Mouse (Mus musculus) gastrocnemius, postnatal 14 days (tissue): ENCODE results near the gene C3. TPM values are rescaled to one million over a fixed set of nuclear protein-coding genes. Genes with fewer than 3 reads are reported as not detected.
A peak's percentile ranks its signal among the peaks of the same experiment; 100 is the strongest.

Source experiments
- DNase-seq: peaks from one replicate; pipeline ENCODE4 v3.0.0; 2021; ENCODE audit warnings: mixed read lengths
- intact Hi-C: fragments of 180-260 bp; cut with DNase I; formaldehyde crosslinking; loops from one replicate; pipeline ENCODE4 v1.15.1; 2025; ENCODE audit warnings: low total_unique reads
- long read RNA-seq, 2 experiments: library from polyadenylated mRNA; stranded (forward); transcript quantifications; one replicate each; pipeline ENCODE4 v2.0.0; 2021
- total RNA-seq, 2 experiments: library from RNA; stranded (reverse); gene quantifications; 2 replicates each; pipeline ENCODE4 v1.2.3; 2021

Gene C3
- total RNA-seq = 1 to 10 TPM in 1 of 2 experiments, under 1 TPM in 1; 0.60 to 1.2 TPM
- long read RNA-seq, experiment 1 = 0 reads
- long read RNA-seq, experiment 2 = 0 reads

DNA sequence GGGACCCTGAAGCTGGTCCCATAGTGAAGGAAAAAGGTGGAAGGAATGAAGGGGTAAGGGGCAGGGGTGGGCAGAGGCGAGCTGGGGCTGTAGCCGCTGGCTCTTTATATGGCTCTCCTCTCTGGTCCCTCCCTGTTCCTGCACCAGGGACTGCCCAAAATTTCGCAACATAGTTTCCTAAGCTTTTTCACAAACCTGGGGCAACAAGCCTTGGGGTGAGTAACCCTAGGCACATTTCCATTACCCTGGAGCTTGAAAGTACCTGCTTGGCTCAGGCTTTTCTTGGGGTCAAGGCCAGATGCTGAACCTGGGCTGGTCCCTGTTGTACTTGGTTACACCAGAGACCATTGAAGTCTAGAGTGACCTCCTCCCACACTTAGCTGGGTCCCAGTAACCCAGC, at the start of gene C3:
Gene C3, minus strand, starts transcription at position 123 of the 400 bp plus-strand sequence.
- DNase-seq = no peak
- intact Hi-C loops = no loop called here

DNA sequence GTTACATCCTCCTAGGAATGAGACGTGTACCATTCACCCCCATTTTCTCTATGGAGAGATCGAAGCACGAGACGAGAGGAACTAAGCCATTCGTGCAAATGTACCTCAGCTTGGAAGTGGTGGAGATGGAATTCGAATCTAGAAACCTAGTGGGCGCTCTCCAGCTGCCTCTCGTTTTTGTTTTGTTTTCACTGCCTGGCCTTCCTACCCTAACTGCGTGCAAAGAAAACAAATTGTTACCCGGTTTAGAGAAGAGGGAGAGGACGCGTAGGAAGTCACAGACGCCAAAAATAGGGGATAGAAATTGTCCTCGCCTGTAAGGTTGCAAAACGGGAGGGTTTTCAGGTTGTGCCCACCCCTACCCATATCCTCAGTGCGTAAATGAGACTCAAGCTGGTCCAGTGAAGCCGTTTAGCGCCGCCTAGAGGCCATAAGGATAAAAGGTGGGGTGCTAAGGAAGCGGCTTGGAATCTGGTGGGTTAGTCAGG, 48.7 kb upstream of the C3 start:
- DNase-seq = peak; percentile 66
- intact Hi-C loops = loop anchor here (2.0 to 10.0 kb wide), 3 partner anchors 28 to 472 kb away; partner anchors contain the start of genes Gpr108 and Trip10

DNA sequence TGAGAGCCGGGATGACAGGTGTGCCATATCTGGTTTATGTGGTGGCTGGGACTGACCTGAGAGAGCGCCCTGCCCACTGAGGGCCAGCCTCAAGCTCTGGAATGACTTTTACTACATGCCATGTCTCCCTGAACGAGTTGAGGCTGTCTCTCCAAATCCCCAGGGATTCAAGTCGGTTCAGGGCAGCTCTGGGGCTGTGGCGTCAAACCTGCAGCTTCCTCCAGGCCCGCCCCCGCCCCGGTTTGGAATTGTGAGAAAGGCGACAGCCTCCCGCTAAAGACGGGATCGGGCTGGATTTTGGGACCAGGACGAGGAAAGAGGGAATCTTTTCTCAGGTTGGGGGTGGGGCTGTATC, 48.0 kb upstream of the C3 start:
- intact Hi-C loops = loop anchor here (2.0 to 10.0 kb wide), 3 partner anchors 27 to 471 kb away; partner anchors contain the start of genes Gpr108 and Trip10
- no peak for DNase-seq

DNA sequence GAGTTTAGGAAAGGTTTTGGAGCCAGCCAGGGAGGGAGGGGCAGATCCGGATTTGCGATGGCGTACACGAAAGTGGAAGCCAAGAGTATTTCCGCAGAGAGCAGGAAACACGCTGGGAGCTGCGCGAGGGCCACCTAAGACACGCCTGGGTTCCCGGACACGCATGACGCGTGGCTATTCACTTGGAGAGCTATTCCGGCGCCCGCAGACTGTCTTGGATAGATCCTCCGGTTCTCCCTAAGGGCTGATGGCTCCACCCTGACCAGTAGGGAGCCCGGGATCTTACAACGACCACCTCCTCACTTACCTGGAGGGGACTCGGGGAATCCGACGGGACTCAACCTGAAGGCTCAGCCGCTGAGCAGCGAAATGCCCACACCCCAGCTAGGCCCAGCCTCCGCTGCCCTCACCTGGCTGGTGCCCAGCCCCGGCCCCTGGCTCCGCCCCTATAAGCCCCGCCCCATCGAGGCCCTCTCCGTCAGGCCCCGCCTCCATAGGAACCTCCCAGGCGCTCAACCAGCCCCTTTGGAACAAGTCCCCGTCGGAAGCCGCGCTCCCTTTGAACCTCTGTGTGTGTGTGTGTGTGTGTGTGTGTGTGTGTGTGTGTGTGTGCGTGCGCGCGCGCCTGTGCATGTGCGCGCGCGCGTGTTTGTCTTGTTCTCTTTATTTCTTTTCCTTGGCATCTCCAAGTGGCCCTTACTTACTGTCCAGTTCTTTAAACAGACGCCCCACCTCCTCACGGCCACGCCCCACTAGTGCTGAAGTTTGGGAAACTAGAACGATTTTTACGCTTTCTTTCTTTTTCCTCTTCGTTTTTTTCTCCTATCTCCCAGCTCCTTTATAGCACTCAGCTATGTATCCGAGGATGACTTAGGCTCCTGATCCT, 47.4 kb upstream of the C3 start:
- DNase-seq = peak; percentile 91
- intact Hi-C loops = loop anchor here (5.0 to 10.0 kb wide), 2 partner anchors 58 to 471 kb away; no protein-coding TSS in a partner anchor

DNA sequence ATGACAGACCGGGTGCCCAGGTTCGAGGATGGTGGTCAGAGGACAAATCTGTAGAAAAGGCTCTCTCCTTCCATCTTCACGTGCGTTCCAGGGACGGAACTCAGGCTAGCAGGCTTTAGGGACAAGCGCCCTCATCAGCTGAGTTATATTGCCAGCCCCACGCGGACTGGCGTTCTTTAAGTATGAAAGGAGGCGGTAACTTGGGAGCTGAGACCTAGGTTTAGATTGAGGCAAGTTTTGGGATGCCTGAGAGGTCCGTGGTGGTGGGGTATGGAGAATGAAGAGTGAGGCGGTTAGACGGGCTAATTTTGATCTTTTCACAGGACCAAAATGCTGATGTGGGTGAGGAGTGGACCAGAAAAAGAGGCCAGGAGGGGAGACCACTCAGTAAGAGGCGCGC, 46.8 kb upstream of the C3 start:
- intact Hi-C loops = loop anchor here (5.0 to 10.0 kb wide), 2 partner anchors 57 to 470 kb away; no protein-coding TSS in a partner anchor

DNA sequence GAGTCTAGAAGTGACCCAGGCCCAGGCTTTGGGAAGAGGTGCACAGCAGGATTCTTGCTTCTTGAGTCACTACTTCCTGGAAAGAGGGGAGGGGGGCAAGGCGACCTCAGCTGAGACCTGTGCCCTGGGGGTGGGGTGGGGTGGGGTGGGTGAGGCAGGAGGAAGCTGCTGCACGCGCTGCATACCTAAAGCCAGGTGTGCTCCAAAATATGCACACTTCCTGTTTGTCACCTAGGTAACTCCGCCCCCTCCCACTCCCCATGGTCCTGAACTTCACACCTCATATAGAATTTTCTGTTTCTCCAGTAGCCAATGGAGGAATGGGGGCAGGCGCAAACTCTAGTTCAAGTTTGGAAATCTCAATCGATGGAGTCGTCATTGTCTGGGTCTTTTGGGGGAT, 45.9 kb upstream of the C3 start:
- DNase-seq = no peak
- intact Hi-C loops = loop anchor here (10.0 kb wide), 1 partner anchor 469 kb away; no protein-coding TSS in a partner anchor

More for the DNA sequence above, 46.8 kb upstream of the C3 start:
- no peak for DNase-seq

DNA sequence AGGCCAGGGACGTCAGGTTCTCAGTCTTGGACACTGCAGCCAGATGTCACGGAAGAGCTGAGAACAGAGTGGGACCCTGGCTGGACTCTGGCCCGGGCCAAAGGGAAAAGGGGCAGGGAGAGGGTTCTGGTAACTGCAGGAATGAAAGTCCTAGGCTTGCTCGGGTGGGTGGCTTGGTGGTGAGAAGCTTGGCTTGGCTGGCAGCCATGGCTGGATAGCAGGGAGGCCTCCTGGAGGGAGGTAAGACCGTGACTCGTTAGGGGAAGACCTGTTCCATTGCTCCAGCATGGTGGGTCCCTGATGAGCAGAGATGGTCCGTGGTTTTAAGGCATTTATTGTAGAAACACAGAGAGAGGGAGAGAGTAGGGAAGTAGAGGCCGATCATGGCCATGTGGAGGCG, 43.4 kb upstream of the C3 start:
- no peak for DNase-seq
- intact Hi-C loops = loop anchor here (10.0 kb wide), 1 partner anchor 466 kb away; no protein-coding TSS in a partner anchor

DNA sequence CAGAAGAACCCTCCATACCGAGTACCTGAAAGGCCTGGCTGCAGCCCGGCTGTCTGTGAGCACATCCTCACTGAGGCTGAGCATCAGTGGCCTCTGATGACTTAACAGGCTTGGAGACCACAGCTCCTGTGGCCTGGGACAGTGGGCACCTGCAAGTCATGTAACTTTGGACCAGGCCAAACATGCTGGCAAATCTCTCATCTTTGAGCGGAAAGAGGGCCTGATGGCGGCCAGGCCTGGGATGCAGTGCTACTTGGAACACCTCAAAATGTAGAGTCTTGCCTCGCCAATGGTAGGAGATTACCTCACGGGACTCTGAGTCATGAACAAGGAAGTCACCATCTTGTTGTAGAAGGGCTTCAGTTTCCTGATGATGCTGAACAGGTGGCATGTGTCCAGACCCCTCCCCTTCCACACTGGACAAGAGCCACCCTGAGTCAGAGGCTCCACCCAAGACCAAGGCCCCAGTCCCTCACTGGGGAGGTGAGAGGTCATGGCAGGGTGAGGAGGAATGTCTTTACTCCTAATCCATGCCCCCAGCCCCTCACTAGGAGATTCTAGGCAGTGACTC, 39.7 kb upstream of the C3 start:
- intact Hi-C loops = no loop called here
- peak; percentile 48 for DNase-seq

DNA sequence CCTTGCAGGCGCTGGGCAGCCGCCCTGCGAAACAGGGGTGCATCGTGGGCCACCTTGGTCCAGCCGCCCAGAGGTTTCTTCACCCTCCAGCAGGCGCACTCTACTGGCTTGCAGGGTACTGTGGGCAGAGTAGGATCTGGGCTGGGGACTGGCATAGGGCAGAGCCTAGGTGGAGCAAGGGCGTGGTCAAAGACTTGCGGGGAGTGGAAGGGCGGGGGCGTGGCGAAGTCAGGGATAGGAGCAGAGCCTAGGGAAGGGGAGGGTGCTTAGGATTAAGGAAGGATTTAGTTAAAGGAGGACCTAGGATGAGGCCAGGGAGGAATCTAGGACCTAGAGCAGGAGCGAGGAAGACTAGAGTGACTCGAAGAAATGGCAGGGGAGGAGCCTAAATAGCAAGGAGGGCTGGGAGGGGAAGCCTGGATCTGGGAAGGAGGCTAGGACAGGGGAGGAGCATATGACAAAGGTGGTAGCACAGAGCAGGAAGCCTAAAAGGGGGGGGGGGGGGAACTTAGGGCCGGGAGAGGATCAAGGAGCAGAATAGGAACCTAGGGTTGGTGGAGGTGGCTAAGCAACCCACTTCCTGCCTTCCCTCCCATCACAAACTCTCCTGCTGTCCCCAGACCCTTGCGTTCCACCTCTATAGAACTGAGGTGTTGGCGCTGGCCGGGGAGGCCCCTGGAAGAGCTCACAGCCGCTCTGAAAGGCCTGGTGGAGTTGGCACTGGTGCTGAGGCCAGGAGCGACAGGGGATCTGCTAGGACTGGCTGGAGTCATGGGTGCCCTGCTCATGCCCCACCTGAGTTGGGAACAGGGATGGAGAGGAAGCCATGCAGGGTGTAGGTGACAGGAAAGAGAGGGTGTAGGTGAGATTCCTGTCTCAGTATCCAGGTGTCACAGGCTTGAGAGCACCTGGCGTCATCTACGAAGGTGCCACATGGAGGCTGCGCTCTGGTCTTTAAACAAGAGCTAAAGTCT, 37.3 kb upstream of the C3 start:
- intact Hi-C loops = no loop called here
- DNase-seq = peak; percentile 79

DNA sequence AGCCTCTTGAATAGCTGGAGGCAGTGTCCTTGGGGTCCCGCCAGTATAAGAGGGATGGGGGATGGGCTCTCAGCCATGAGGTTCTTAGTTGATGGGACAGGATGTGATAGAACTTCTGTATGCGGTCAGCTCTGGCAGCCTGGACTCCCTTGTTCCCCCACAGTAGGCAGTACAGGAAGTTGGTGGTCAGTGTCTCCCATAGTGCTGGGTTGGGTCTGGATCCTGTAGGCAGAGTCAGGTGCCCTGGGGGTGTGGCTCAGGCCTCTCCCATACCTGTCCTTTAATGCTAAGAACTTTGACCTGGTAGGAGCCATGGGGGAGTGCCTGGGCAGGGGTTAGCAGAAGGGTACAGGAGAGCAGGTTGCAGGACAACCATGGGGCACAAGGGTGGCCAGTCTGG, 36.2 kb upstream of the C3 start:
- intact Hi-C loops = no loop called here
- DNase-seq = no peak

DNA sequence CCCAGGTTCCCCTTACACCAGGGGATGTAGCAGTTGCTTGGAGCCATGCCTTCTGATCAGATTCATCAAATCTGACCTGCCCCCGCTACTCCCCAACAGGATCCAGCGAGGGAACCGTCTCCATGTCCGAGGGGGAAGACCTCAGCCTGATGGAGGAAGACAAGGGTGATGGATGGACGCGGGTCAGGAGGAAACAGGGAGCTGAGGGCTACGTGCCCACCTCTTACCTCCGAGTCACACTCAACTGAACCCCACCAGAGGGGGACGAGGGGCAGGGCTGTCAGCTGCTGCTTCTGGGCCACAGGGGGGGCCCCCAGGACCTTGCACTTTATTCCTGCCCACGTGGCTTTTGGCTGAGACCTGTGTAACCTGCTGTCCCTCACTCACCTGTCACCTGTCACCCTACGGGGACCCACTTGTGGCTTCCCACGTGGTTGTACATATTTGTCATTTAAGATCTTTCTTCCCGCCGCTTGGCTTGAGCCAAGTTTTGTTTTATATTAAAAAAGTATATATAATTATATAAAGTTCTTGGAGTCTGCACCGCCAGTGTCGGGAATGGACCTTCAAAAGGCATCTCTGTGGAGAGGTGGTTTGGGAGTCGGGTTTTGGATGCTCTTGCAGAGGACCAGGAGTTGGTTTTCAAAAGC, 35.1 kb upstream of the C3 start:
- intact Hi-C loops = no loop called here
- DNase-seq = no peak

DNA sequence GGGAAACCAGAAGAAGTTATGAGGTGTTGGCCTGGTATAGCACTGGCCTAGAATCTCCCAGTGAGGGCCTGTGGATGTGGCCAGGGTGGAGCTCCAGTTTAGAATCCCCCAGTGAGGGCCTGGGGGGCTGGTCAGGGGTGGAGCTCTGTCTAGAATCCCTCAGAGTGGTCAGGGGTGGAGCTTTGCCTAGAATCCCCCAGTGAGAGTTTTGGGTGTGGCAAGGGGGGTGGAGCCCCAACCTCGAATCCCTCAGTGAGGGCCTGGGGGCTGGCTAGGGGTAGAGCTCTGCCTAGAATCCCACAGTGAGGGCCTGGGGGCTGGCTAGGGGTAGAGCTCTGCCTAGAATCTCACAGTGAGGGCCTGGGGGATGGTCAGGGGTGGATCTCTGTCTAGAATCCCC, 33.9 kb upstream of the C3 start:
- intact Hi-C loops = no loop called here
- no peak for DNase-seq

DNA sequence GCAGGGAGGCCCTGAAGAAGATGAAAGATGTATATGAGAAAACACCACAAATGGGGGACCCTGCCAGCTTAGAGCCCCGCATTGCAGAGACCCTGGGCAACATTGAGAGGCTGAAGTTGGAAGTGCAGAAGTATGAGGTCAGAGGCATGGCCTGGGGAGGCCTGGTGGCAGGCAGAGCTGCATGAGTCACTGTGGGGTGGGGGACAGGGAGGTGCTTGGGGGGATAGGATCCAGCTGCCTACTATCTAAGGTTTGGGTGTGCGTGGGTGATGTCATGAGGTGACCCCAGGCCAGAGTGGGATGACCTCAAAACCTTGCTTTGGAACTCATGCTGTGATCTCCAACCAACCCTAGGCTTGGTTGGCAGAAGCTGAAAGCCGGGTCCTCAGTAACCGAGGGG, 33.4 kb upstream of the C3 start:
- no peak for DNase-seq
- intact Hi-C loops = no loop called here

DNA sequence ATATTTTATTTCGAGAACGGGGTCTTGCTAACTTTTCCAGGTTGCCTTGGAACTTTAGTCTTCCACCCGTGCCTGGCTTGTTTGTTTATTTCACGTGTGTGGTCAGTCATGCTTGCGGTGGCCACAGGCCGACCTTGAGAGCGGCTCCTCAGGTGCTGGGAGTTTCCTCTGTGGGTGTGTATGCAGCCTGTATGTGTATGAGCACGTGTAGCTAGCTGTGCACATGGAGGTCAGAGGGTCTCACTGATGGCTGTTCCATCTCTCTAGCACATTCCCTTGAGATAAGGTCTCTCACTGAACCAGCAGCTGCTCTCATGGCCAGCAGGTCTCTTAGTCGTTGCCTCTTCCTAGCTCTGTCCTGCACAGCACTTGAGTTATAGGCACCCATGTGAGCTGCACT, 32.4 kb upstream of the C3 start:
- intact Hi-C loops = no loop called here
- DNase-seq = no peak

DNA sequence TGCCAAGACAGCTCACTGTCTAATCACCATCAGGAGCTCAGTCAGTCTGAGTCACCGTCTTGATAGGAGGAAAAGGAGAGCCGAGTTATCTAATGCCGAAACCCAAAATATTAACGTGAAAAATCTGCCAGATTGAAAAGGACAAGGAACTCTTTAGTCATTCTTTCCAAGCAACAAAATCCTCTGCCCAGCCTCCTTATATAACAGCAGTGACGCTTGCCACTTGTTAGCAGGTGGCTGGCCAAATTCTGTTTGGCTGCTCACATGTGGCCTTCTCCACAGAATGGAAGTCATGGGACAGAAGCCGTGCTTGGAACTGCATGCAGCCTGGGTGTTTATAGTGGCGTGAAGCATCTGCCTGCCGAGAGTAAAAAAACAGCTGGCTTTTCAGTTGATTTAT, 31.8 kb upstream of the C3 start:
- intact Hi-C loops = no loop called here
- DNase-seq = peak; percentile 55

DNA sequence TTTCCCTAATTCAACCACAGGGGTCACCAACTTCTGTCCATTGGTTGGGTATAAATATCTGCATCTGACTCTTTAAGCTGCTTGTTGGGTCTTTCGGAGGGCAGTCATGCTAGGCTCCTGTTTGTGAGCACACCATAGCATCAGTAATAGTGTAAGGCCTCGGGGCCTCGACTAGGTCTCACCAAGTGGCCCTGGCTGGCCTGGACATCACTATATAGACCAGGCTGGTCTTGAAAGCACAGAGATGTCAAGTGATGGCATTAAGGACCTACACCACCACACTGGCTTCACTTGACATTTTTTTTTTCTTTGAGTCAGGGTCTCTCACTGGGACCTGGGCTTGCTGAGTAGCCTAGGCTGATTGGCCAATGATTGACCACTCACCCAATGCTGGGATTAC, 30.3 kb upstream of the C3 start:
- DNase-seq = no peak
- intact Hi-C loops = no loop called here

DNA sequence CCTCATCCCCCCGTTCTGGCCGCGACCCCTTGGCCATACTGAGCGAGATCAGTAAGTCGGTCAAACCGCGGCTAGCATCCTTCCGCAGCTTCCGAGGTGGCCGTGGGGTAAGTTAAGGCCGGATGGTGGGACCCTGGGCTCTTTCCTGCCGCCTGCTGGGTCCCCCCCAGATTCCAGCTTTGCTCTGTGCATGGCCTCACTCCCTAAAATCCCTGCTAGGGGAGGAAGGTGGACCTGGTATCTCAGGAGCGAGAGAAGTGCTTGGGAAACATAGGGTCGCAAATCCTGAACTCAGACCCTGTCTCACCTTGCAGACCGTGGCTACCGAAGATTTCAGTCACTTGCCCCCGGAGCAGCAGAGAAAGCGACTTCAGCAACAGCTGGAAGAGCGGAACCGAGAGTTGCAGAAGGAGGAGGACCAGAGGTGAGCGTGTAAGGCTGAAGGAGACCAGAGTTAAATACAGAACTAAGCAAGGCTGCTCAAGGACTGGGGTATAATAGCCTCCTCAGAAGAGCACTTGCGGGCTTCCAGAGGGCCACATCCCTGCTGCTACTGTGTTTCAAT, 29.1 kb upstream of the C3 start:
- DNase-seq = peak; percentile 4
- intact Hi-C loops = no loop called here

DNA sequence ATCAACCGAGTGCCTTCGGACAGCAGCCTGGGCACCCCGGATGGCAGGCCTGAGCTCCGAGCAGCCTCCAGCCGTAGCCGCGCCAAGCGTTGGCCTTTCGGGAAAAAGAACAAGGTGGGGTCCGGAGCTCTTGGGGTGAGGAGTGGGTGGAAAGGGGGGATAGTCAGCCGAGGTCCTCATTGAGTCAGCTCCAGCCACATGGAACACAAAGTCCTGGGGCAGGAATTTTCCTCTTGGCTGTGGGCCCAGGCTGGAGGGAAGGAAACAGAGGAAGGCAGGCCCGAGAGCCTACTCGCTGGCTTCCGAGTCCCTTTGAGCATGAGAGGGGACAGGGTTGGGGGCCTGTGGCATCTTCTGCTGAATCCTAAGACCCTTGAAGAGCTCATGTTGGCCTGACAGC, 27.4 kb upstream of the C3 start:
- intact Hi-C loops = no loop called here
- peak; percentile 11 for DNase-seq

DNA sequence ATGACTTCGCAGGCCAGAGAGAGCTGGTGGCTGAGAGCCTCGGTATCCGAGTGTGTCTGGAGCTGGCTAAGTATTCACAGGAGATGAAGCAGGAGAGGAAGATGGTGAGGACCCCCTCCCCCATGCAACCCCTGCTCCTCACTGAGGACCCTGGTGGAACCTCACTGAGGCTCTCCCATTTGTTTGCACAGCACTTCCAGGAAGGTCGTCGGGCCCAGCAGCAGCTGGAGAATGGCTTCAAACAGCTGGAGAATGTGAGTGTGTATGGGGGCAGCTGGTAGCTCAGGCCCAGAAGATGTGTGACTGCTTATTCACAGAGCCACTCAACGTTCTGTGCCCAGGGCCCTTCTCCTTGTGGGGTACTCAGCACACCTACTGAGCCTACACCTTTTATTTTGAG, 25.4 kb upstream of the C3 start:
- intact Hi-C loops = no loop called here
- peak; percentile 2 for DNase-seq
